Mouse (Mus musculus): ENCODE results near the gene Nipbl. TPM values are rescaled to one million over a fixed set of nuclear protein-coding genes. Genes with fewer than 3 reads are reported as not detected.
"Not testable (repeated sequence)": the region's sequence is repeated elsewhere in the genome, so short reads cannot be mapped to it uniquely, and the experiment has no call there.

The Nipbl gene
- polyA plus RNA-seq (2012; ENCODE audit: insufficient read depth, insufficient read length, missing spikeins) = 38.6 and 43.3 TPM in 2 replicates

GRCm38 (mm10) chr15:8443926-8444889 is at the start of gene Nipbl:
TSS of gene Nipbl (minus strand) at chr15:8444463.
- H3K4me3 ChIP-seq (ENCODE audit: insufficient read depth, low read length) = peak within 1 kb of the TSS; percentile 85
- H3K27ac ChIP-seq (ENCODE audit: insufficient read depth, low read depth, low read length) = peak within 1 kb of the TSS; percentile 96
- TF ChIP-seq POLR2A (IDR thresholded peaks at IDR 0.05; ENCODE audit: borderline replicate concordance, low read depth, low read length) (no peak), CTCF (IDR thresholded peaks at IDR 0.05; ENCODE audit: low read depth, low read length) (no peak)
- peaks cover 6% of the 10 kb centered on the region for H3K4me1 ChIP-seq (ENCODE audit: control insufficient read depth, insufficient read depth, low read length)

GRCm38 (mm10) chr15:8485261-8485660 is 41.0 kb upstream of the Nipbl start:
- Histone ChIP-seq H3K27ac (ENCODE audit: insufficient read depth, low read depth, low read length) (no peak overlapping the region), H3K4me1 (ENCODE audit: control insufficient read depth, insufficient read depth, low read length) (no peaks in the 10 kb centered on the region), H3K4me3 (ENCODE audit: insufficient read depth, low read length) (no peak overlapping the region)
- TF ChIP-seq CTCF (IDR thresholded peaks at IDR 0.05; ENCODE audit: low read depth, low read length) (no peak), POLR2A (IDR thresholded peaks at IDR 0.05; ENCODE audit: borderline replicate concordance, low read depth, low read length) (no peak)

- TF ChIP-seq POLR2A (IDR thresholded peaks at IDR 0.05; ENCODE audit: borderline replicate concordance, low read depth, low read length) (no peak), CTCF (IDR thresholded peaks at IDR 0.05; ENCODE audit: low read depth, low read length) (no peak)
- Histone ChIP-seq H3K4me3 (ENCODE audit: insufficient read depth, low read length) (no peak overlapping the region), H3K27ac (ENCODE audit: insufficient read depth, low read depth, low read length) (no peak overlapping the region), H3K4me1 (ENCODE audit: control insufficient read depth, insufficient read depth, low read length) (no peaks in the 10 kb centered on the region)
Observed at GRCm38 (mm10) chr15:8469006-8469575, 24.8 kb upstream of the Nipbl start.

GRCm38 (mm10) chr15:8463521-8463920 is 19.3 kb upstream of the Nipbl start:
- H3K4me1 ChIP-seq (ENCODE audit: control insufficient read depth, insufficient read depth, low read length) = peaks cover 19% of the 10 kb centered on the region
- no peak overlapping the region for H3K27ac ChIP-seq (ENCODE audit: insufficient read depth, low read depth, low read length)
- TF ChIP-seq POLR2A (IDR thresholded peaks at IDR 0.05; ENCODE audit: borderline replicate concordance, low read depth, low read length) = no peak
- no peak for TF ChIP-seq CTCF (IDR thresholded peaks at IDR 0.05; ENCODE audit: low read depth, low read length)
- H3K4me3 ChIP-seq (ENCODE audit: insufficient read depth, low read length) = no peak overlapping the region

GRCm38 (mm10) chr15:8462780-8463179 is 18.5 kb upstream of the Nipbl start:
- H3K4me1 ChIP-seq (ENCODE audit: control insufficient read depth, insufficient read depth, low read length) = peaks cover 19% of the 10 kb centered on the region
- H3K4me3 ChIP-seq (ENCODE audit: insufficient read depth, low read length) = no peak overlapping the region
- no peak for TF ChIP-seq CTCF (IDR thresholded peaks at IDR 0.05; ENCODE audit: low read depth, low read length)
- TF ChIP-seq POLR2A (IDR thresholded peaks at IDR 0.05; ENCODE audit: borderline replicate concordance, low read depth, low read length) = no peak
- H3K27ac ChIP-seq (ENCODE audit: insufficient read depth, low read depth, low read length) = no peak overlapping the region

- Histone ChIP-seq H3K4me3 (ENCODE audit: insufficient read depth, low read length) (no peak overlapping the region), H3K4me1 (ENCODE audit: control insufficient read depth, insufficient read depth, low read length) (peaks cover 19% of the 10 kb centered on the region), H3K27ac (ENCODE audit: insufficient read depth, low read depth, low read length) (no peak overlapping the region)
- TF ChIP-seq CTCF (IDR thresholded peaks at IDR 0.05; ENCODE audit: low read depth, low read length) (no peak), POLR2A (IDR thresholded peaks at IDR 0.05; ENCODE audit: borderline replicate concordance, low read depth, low read length) (no peak)
Observed at GRCm38 (mm10) chr15:8460871-8461270, 16.6 kb upstream of the Nipbl start.

- Histone ChIP-seq H3K27ac (ENCODE audit: insufficient read depth, low read depth, low read length) (no peak overlapping the region), H3K4me3 (ENCODE audit: insufficient read depth, low read length) (no peak overlapping the region), H3K4me1 (ENCODE audit: control insufficient read depth, insufficient read depth, low read length) (peaks cover 19% of the 10 kb centered on the region)
- TF ChIP-seq CTCF (IDR thresholded peaks at IDR 0.05; ENCODE audit: low read depth, low read length) (no peak), POLR2A (IDR thresholded peaks at IDR 0.05; ENCODE audit: borderline replicate concordance, low read depth, low read length) (no peak)
Observed at GRCm38 (mm10) chr15:8459979-8460378, 15.7 kb upstream of the Nipbl start.

- peaks cover 15% of the 10 kb centered on the region for H3K4me1 ChIP-seq (ENCODE audit: control insufficient read depth, insufficient read depth, low read length)
- not testable (repeated sequence) for H3K27ac ChIP-seq (ENCODE audit: insufficient read depth, low read depth, low read length); H3K4me3 ChIP-seq (ENCODE audit: insufficient read depth, low read length)
Observed at GRCm38 (mm10) chr15:8456223-8456622, 12.0 kb upstream of the Nipbl start.

GRCm38 (mm10) chr15:8455486-8455885 is 11.2 kb upstream of the Nipbl start:
- no peak overlapping the region for H3K27ac ChIP-seq (ENCODE audit: insufficient read depth, low read depth, low read length)
- H3K4me1 ChIP-seq (ENCODE audit: control insufficient read depth, insufficient read depth, low read length) = peaks cover 10% of the 10 kb centered on the region
- TF ChIP-seq POLR2A (IDR thresholded peaks at IDR 0.05; ENCODE audit: borderline replicate concordance, low read depth, low read length) (no peak), CTCF (IDR thresholded peaks at IDR 0.05; ENCODE audit: low read depth, low read length) (no peak)
- H3K4me3 ChIP-seq (ENCODE audit: insufficient read depth, low read length) = no peak overlapping the region

GRCm38 (mm10) chr15:8451071-8451470 is 6.8 kb upstream of the Nipbl start:
- TF ChIP-seq CTCF (IDR thresholded peaks at IDR 0.05; ENCODE audit: low read depth, low read length) (no peak), POLR2A (IDR thresholded peaks at IDR 0.05; ENCODE audit: borderline replicate concordance, low read depth, low read length) (no peak)
- Histone ChIP-seq H3K27ac (ENCODE audit: insufficient read depth, low read depth, low read length) (no peak overlapping the region), H3K4me3 (ENCODE audit: insufficient read depth, low read length) (no peak overlapping the region), H3K4me1 (ENCODE audit: control insufficient read depth, insufficient read depth, low read length) (peaks cover 8% of the 10 kb centered on the region)
